Mouse (Mus musculus) forebrain, embryonic 13.5 days (tissue): ENCODE measurements around the gene Ass1. TPM values are rescaled to one million over a fixed set of nuclear protein-coding genes. Genes with fewer than 3 reads are reported as not detected.
"Not testable (repeated sequence)": the region's sequence is repeated elsewhere in the genome, so short reads cannot be mapped to it uniquely, and the experiment has no call there.

Experiments used
- ATAC-seq: fragments of 200-750 bp; cut with Nextera tagmentation; 2 replicates; pipeline ENCODE4 v1.8.0; 2017
- H3K27ac ChIP-seq: fragments of 300-500 bp; sonication (generic); 2 replicates; pipeline ENCODE4 v1.5.1; 2015; ENCODE audit warnings: inconsistent platforms, mild to moderate bottlenecking, moderate library complexity
- H3K27me3 ChIP-seq: fragments of 300-500 bp; sonication (generic); 2 replicates; pipeline ENCODE4 v1.6.1; 2015; ENCODE audit warnings: mild to moderate bottlenecking, inconsistent platforms
- H3K36me3 ChIP-seq: fragments of 300-500 bp; sonication (generic); 2 replicates; pipeline ENCODE4 v1.6.1; 2015; ENCODE audit warnings: mild to moderate bottlenecking, inconsistent platforms; ENCODE audit not compliant: poor library complexity, severe bottlenecking
- H3K4me1 ChIP-seq: fragments of 300-500 bp; sonication (generic); 2 replicates; pipeline ENCODE4 v1.6.1; 2015; ENCODE audit warnings: inconsistent platforms
- H3K4me2 ChIP-seq: fragments of 300-500 bp; sonication (generic); 2 replicates; pipeline ENCODE4 v1.6.1; 2015; ENCODE audit warnings: inconsistent platforms, mild to moderate bottlenecking, moderate library complexity
- H3K4me3 ChIP-seq: fragments of 300-500 bp; sonication (generic); 2 replicates; pipeline ENCODE4 v1.5.1; 2015; ENCODE audit warnings: mild to moderate bottlenecking, inconsistent platforms
- H3K9ac ChIP-seq: fragments of 300-500 bp; sonication (generic); 2 replicates; pipeline ENCODE4 v1.6.1; 2015; ENCODE audit warnings: mild to moderate bottlenecking, inconsistent platforms
- H3K9me3 ChIP-seq: fragments of 300-500 bp; sonication (generic); replicated peaks from 2 replicates; pipeline ENCODE4 v1.6.1; 2016; ENCODE audit warnings: inconsistent platforms
- WGBS: fragments of 180-500 bp; shearing (Covaris S2); methylation state at CpG from one replicate; pipeline ENCODE4 v1.1.7; 2015; 5-methylcytosine and 5-hydroxymethylcytosine counted together
- polyA plus RNA-seq: library from polyadenylated mRNA; unstranded; fragments of >200 nt; fragmentation: Nextera tagmentation; extraction: Ambion mirVana; gene quantifications from 2 replicates; pipeline ENCODE4 v1.2.1, GENCODE M21; 2015

The Ass1 gene
- polyA plus RNA-seq, 1 experiment from 2014 or later, result 5.9 TPM

DNA sequence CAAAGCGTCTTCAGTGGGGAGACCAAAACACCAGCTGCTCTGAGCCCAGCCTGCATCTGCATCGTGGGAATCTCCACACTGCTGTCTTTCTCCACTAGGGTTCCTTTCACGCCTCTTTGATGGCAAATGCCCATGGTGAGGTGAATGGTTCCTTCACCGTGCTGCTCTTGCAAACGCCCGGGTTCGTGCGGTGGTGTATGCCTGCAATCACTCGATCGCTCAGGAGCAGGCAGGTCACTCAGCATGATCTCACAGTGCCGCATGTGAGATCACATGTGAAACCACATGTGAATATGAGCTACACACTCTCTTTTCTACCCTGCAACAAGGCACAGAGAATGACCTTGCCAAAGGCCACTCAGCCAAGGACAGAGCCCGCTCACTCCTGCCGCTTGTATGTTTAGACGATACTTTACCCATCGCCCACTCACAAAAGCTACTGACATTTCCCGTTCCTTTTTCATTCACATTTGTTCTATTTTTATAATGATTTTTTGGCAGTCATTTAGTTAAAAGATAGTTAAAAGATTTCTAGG, 51.9 kb downstream of the Ass1 start:
- Histone ChIP-seq H3K36me3 (no peaks in the 10 kb centered on the region), H3K4me1 (peaks cover 4% of the 10 kb centered on the region; the same call in 1 of the 2 replicates), H3K27me3 (peaks cover 59% of the 10 kb centered on the region), H3K9ac (no peak overlapping the region), H3K4me2 (no peak overlapping the region), H3K9me3 (no peaks in the 10 kb centered on the region), H3K4me3 (no peak overlapping the region), H3K27ac (no peak overlapping the region)
- WGBS, result 84% methylated on average over 16 of the region's 16 CpGs
- ATAC-seq, result no peak

GRCm38 (mm10) chr2:31524641-31525040, 54.6 kb downstream of the Ass1 start:
- Histone ChIP-seq H3K4me1 (no peaks in the 10 kb centered on the region), H3K4me3 (no peak overlapping the region), H3K9ac (no peak overlapping the region), H3K36me3 (no peaks in the 10 kb centered on the region), H3K27me3 (peaks cover 54% of the 10 kb centered on the region), H3K4me2 (no peak overlapping the region), H3K27ac (no peak overlapping the region), H3K9me3 (no peaks in the 10 kb centered on the region)
- no peak for ATAC-seq
- WGBS, result 78% methylated on average over 5 of the region's 5 CpGs

GRCm38 (mm10) chr2:31525778-31526177, 55.8 kb downstream of the Ass1 start:
- H3K27me3 ChIP-seq, result peaks cover 57% of the 10 kb centered on the region
- WGBS, result 10% methylated on average over 10 of the region's 10 CpGs

DNA sequence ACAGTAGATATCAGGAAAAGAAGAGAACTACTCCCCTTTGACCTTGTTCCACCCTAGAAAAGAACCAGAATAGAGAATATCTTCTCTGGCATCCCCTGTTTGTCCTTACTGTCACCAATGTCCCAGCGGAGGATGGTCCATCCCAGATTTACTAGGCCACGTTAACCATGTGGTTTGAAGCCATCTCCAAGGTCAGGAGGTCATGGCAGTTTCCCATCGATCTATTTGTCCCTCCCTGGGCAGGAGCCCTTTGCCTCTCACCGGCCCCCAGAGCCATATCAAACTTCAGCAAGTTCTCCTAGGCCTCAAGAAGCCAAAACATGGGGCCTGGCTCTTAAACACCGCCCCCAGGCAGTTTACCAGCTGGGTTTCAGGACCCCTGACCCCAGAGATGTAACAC, 60.2 kb downstream of the Ass1 start:
- Histone ChIP-seq H3K27ac (no peak overlapping the region), H3K9ac (no peak overlapping the region), H3K9me3 (no peaks in the 10 kb centered on the region), H3K4me2 (no peak overlapping the region), H3K36me3 (no peaks in the 10 kb centered on the region), H3K4me3 (no peak overlapping the region), H3K4me1 (no peaks in the 10 kb centered on the region), H3K27me3 (peaks cover 42% of the 10 kb centered on the region)
- no peak for ATAC-seq
- 86% methylated on average over 5 of the region's 5 CpGs for WGBS

More at GRCm38 (mm10) chr2:31525778-31526177, 55.8 kb downstream of the Ass1 start:
- Histone ChIP-seq H3K36me3 (no peaks in the 10 kb centered on the region), H3K9me3 (no peaks in the 10 kb centered on the region), H3K4me3 (no peak overlapping the region), H3K27ac (no peak overlapping the region), H3K9ac (peak overlapping the region; percentile 34; the same call in 1 of the 2 replicates), H3K4me1 (no peaks in the 10 kb centered on the region), H3K4me2 (no peak overlapping the region)
- no peak for ATAC-seq

GRCm38 (mm10) chr2:31537054-31537453, 67.0 kb downstream of the Ass1 start:
- Histone ChIP-seq H3K9me3 (no peaks in the 10 kb centered on the region), H3K4me2 (no peak overlapping the region), H3K27me3 (peaks cover 45% of the 10 kb centered on the region), H3K9ac (no peak overlapping the region), H3K4me1 (peaks cover 9% of the 10 kb centered on the region), H3K27ac (no peak overlapping the region), H3K4me3 (no peak overlapping the region), H3K36me3 (no peaks in the 10 kb centered on the region)
- WGBS, result 51% methylated on average over 5 of the region's 5 CpGs
- ATAC-seq, result peak; percentile 74; the same call in 1 of the 2 replicates

DNA sequence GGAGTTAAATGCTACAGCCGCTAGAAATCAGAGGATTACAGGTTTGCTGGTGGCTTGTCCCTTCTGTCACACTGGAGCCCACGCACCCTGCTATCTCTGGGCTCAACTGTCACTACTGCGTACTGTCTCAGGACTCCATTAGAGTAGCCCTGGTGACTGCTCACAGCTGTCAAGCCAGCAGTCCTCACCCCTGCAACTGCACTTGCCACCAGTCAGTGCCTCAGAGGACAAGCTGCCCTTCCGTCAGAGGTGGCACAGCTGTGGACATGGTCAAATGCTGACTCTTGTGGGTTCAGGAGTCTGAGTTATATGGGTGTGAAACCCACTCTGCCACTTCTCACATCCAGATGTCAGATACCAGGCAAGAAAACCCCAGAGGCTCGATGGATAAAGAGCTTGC, 68.7 kb downstream of the Ass1 start:
- H3K27ac ChIP-seq, result no peak overlapping the region
- 78% methylated on average over 5 of the region's 5 CpGs for WGBS
- no peak overlapping the region for H3K4me3 ChIP-seq
- H3K36me3 ChIP-seq, result no peaks in the 10 kb centered on the region
- no peak for ATAC-seq
- peaks cover 9% of the 10 kb centered on the region for H3K4me1 ChIP-seq
- peaks cover 50% of the 10 kb centered on the region for H3K27me3 ChIP-seq
- no peak overlapping the region for H3K4me2 ChIP-seq
- H3K9me3 ChIP-seq, result no peaks in the 10 kb centered on the region
- H3K9ac ChIP-seq, result no peak overlapping the region

DNA sequence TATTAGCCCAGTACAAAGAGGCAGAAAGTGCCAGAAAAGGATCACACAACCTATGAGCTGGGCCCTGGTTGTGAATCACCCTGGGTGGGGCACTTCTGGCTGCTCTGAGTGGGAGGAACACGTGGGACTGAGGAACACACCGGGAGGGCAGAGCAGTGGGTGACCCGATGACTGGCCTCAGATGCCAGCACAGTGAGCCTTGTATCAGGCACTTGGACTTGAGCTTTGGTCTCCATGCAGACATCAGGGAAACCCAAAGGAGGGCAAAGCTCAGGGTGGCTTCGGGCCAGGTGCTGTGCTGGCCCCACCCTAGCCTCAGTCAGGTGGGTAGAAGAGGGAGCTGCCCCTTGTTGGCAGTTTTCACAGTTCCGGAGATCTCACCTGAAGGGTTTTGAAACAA, 71.6 kb downstream of the Ass1 start:
- Histone ChIP-seq H3K27me3 (peaks cover 56% of the 10 kb centered on the region), H3K4me3 (no peak overlapping the region), H3K9me3 (no peaks in the 10 kb centered on the region), H3K36me3 (no peaks in the 10 kb centered on the region), H3K4me1 (peaks cover 18% of the 10 kb centered on the region), H3K9ac (no peak overlapping the region), H3K27ac (no peak overlapping the region), H3K4me2 (no peak overlapping the region)
- ATAC-seq, result no peak
- WGBS, result 90% methylated on average over 5 of the region's 5 CpGs

DNA sequence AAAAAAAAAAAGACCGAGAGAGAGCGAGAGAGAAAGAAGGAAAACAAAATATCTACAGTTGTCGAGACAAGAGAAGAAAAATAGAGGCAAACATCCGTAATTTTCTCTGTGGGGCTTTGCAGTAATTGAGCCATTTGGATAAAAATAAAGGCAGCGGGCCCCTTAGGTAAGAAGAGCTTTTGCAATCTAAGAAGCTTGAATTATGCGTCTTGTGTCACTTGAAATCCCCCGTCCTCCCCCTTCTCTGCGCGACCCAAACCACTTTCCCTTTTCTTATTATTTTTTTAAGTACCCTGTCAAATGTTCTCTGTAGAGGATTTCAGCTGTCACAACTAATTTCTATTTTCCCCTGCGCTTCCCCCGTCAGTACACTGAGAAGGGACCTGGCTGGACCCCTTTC, 77.7 kb downstream of the Ass1 start:
- H3K27ac ChIP-seq, result no peak overlapping the region
- H3K27me3 ChIP-seq, result peaks cover 26% of the 10 kb centered on the region
- H3K4me2 ChIP-seq, result no peak overlapping the region
- 39% methylated on average over 11 of the region's 11 CpGs for WGBS
- H3K36me3 ChIP-seq, result no peaks in the 10 kb centered on the region
- ATAC-seq, result no peak
- no peak overlapping the region for H3K4me3 ChIP-seq
- H3K9me3 ChIP-seq, result no peaks in the 10 kb centered on the region
- H3K9ac ChIP-seq, result no peak overlapping the region
- peaks cover 19% of the 10 kb centered on the region for H3K4me1 ChIP-seq

GRCm38 (mm10) chr2:31550503-31550902, 80.5 kb downstream of the Ass1 start:
- Histone ChIP-seq H3K9ac (no peak overlapping the region), H3K4me3 (no peak overlapping the region), H3K27ac (no peak overlapping the region), H3K9me3 (no peaks in the 10 kb centered on the region; the same call in 1 of the 2 replicates), H3K4me2 (no peak overlapping the region), H3K27me3 (peaks cover 10% of the 10 kb centered on the region; the same call in 1 of the 2 replicates), H3K4me1 (peaks cover 12% of the 10 kb centered on the region), H3K36me3 (no peaks in the 10 kb centered on the region)
- ATAC-seq, result no peak
- 74% methylated on average over 3 of the region's 3 CpGs for WGBS

DNA sequence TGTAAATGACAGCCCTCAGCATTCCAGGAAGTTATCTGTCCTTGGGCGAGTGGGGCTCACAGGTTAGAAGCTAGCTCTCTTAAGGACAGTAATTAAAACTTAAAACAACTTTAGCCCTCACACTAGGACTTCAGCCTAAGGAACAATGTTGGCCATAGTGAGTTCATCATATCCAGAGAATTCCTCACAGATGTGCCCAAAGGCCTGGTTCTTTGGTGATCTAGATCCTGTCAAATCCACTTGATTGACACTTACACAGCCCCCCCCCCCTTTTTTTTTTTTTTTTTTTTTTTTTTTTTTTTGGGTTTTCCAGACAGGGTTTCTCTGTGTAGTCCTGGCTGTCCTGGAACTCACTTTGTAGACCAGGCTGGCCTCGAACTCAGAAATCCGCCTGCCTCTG, 81.3 kb downstream of the Ass1 start:
- H3K27ac ChIP-seq, H3K9me3 ChIP-seq, ATAC-seq, H3K9ac ChIP-seq, H3K27me3 ChIP-seq, H3K36me3 ChIP-seq, H3K4me2 ChIP-seq, H3K4me3 ChIP-seq: not testable (repeated sequence)
- WGBS, result 86% methylated on average over 3 of the region's 3 CpGs
- H3K4me1 ChIP-seq, result peaks cover 11% of the 10 kb centered on the region

DNA sequence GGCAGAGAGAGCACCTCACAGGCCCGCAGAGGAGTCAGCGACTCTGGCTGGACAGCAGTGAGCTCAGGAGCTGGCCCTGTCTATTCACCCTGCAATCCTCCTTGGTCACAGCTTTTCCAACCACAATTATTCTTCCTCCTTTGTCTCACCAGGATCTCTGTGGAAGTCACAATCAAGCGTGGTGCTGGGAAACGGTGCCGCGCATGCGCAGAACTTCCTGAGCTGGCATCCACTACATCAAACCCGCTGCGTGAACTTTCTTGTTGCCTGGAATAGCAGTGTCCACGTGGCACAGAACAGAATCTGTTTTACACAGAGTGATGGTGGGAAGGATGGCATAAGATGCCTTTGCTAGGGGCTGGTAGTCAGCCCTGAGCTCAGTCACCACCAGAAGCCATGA, 82.0 kb downstream of the Ass1 start:
- Histone ChIP-seq H3K27me3 (peaks cover 3% of the 10 kb centered on the region; the same call in 1 of the 2 replicates), H3K4me3 (no peak overlapping the region), H3K4me1 (peaks cover 11% of the 10 kb centered on the region), H3K9ac (no peak overlapping the region), H3K36me3 (no peaks in the 10 kb centered on the region), H3K27ac (no peak overlapping the region), H3K4me2 (no peak overlapping the region), H3K9me3 (no peaks in the 10 kb centered on the region; the same call in 1 of the 2 replicates)
- no peak for ATAC-seq
- 86% methylated on average over 10 of the region's 10 CpGs for WGBS

DNA sequence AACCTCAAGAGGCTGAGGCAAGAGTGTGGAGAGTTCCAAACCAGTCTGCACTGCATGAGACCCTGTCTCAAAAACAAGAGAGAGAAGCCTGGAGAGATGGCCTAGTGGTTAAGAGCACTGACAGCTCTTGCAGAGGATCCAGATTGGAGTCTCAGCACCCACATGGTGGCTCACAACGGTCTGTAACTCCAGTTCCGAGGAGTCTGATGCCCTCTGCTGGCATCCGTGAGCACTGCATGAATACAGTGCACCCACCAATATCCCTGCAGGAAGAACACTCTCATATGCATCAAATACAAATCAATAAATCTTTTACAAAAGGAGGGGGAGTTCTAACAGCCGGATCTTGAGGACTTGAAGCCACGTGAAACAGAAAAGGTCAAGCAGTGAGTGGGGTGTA, 84.6 kb downstream of the Ass1 start:
- H3K27me3 ChIP-seq, result peaks cover 4% of the 10 kb centered on the region

More for the DNA sequence above, 84.6 kb downstream of the Ass1 start:
- Histone ChIP-seq H3K9me3 (no peaks in the 10 kb centered on the region; the same call in 1 of the 2 replicates), H3K4me2 (no peak overlapping the region), H3K36me3 (no peaks in the 10 kb centered on the region), H3K4me3 (no peak overlapping the region), H3K9ac (no peak overlapping the region), H3K27ac (no peak overlapping the region), H3K4me1 (no peaks in the 10 kb centered on the region)
- 88% methylated on average over 5 of the region's 5 CpGs for WGBS
- no peak for ATAC-seq
